Mouse (Mus musculus) E14TG2a.4 (cell line): Measurements from ENCODE around the gene Col11a1.

Experiments
- CTCF ChIP-seq: conservative IDR thresholded peaks from 2 replicates; pipeline ENCODE4 v1.5.1; 2014; ENCODE audit warnings: low read length
- POU5F1 ChIP-seq: IDR thresholded peaks from 2 replicates; pipeline ENCODE4 v1.6.1; 2014; ENCODE audit warnings: low read length, borderline replicate concordance

- TF ChIP-seq CTCF, result no peak
- TF ChIP-seq POU5F1, result no peak
Observed at GRCm38 (mm10) chr3:114099335-114099734, 69.0 kb downstream of the Col11a1 start.
